Mouse (Mus musculus) G1E-ER4 (cell line): ENCODE results near the gene Ovgp1. TPM values are rescaled to one million over a fixed set of nuclear protein-coding genes. Genes with fewer than 3 reads are reported as not detected.

Source experiments
- GATA1 ChIP-seq: IDR thresholded peaks from one replicate; pipeline ENCODE4 v1.8.0; 2012; ENCODE audit warnings: low read length, inconsistent platforms
- polyA plus RNA-seq: library from polyadenylated mRNA; stranded (reverse); fragments of >175 nt; gene quantifications from 2 replicates; pipeline ENCODE4 v1.2.3, GENCODE M21; 2012

Gene Ovgp1
- 0.13 and 0.23 TPM in 2 replicates for polyA plus RNA-seq

DNA sequence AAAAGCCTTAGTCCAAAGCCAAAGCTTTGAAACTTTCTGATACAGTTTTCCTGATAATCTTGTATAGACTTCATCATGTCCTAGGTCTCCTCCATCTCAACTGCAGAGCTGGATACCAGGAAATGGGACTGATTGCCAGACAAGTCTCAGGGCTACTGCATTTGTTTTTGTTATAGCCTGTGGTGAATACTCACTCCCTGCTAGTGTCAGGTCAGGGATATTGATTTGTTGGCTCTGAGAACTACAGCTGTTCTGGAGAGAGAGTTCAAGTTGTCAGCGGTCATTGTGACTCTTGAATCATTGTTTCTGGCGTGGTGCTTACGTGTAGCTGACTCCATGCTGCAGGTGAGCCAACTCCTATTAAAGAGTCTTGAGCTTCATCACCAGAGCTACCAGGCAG, at the start of gene Ovgp1:
TSS of gene Ovgp1 (plus strand) at position 301 of the 400 bp plus-strand sequence.
- TF ChIP-seq GATA1: no peak

DNA sequence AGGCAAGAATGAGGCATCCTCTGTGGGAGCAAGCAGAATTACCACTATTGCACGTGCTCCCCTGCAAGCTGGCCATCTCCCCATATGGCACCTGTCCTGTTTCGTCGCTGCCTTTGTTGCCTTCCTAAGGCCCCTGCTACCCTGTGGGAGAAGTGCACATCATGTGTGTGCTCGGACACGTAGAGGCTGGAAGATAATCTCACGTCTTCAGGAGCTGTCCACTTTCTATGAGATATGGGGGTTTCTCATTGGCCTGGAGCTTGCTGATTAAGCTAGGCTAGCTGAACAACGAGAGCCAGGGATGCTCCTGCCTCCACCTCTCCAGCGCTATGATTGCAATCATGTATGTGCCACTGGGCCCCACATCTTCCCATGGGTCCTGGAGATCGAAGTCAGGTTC, 48.9 kb upstream of the Ovgp1 start:
- no peak for TF ChIP-seq GATA1

DNA sequence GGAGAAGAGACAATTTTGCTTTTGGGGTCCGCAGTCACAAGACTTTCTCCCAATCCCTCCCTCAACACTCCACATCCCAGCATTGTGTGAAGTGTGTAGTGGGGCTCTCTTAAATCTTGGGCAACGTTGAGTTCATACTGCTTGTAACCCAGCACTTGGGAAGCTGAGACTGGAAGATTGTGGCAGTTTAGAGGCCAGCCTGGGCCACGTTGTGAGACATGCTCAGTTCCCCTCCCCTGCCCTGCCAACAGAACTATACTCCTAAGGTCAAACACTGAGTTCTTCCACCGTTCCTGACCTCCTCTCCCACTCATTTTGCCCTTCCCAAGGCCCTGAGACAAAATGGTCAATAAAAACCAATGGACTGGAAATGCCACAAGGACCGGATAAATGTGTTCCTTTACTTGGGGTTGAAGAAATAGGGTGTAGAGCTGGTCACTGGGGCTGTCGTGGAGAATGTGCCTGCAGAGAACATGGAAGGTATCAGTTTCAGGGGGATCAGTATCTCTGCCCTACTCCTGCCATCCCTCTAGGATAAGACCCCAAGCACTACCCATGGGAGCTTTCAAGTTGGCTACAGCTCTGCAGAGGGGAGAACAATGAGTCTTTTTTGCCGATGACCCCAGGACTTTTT, 45.8 kb upstream of the Ovgp1 start:
- TF ChIP-seq GATA1: no peak

DNA sequence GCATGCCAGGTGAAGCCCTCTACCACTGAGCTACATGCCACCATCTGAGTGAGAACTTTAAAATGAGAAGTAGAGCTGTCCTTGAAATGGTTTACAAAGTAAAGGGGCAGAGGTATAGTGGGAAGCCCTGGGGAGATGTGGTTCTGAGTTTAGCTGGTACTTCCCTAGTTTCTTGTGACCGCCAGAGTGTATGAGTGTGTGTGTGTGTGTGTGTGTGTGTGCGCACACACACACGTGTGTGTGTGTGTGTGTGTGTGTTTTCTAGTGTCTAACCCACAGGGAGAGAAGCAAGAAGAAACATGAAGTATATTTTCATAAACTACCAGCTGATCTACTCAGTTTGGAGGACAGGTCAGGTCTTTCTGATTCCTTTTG, 45.3 kb upstream of the Ovgp1 start:
- no peak for TF ChIP-seq GATA1

DNA sequence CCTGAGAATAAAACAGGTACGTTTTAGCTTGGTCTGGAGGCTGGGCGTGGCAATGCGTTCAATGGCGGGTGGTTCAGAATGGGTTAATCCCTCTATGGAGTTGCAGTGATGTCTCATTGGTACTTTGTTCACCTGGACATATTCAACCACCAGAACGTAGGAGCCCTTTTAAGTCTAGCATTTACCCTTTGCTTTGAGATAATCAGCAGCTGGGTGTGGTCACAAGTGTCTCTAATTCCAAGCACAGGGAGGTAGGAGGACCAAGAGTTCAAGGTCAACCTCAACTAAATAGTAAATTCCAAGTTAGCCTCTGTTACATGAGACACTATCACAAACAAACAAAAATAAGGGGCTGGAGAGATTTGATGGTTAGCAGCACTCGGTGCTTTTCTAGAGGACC, 44.7 kb upstream of the Ovgp1 start:
- no peak for TF ChIP-seq GATA1

DNA sequence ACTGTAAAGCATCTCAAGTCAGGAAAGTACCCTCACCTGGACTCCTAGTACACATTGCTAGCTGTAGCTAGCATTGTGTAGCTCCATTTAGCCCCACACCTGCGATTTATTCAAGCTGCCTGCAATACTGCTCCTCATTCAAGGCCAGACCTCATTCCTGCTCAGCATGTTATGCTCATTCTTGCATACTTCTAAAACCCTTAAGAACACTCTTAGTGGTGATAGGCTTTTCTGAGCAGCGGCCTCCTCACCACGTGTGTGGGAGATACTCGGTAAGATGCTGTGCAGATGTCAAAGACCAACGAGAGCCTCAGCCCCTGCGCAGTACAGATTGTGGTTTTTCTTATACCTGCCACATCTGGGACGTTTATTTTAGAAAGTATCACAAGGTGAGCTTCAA, 43.7 kb upstream of the Ovgp1 start:
- TF ChIP-seq GATA1: no peak

DNA sequence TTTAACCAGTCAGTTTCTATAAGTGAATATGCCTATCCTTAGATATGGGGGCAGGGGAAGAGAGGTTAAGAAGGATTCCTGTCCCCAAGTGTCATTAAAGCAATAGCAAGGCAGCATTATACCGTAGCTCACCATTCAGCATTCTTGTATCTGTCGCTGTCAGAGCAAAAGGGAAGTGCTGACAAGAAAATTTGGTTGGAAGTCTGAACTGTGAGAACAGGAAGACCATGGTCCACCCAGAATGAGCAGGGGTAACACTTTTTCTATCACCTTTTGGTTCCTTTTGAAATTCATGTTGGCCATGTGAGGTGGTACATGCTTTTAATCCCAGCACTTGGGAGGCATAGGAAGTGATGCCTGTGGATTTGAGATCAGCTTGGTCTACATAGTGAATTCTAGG, 42.4 kb upstream of the Ovgp1 start:
- no peak for TF ChIP-seq GATA1

DNA sequence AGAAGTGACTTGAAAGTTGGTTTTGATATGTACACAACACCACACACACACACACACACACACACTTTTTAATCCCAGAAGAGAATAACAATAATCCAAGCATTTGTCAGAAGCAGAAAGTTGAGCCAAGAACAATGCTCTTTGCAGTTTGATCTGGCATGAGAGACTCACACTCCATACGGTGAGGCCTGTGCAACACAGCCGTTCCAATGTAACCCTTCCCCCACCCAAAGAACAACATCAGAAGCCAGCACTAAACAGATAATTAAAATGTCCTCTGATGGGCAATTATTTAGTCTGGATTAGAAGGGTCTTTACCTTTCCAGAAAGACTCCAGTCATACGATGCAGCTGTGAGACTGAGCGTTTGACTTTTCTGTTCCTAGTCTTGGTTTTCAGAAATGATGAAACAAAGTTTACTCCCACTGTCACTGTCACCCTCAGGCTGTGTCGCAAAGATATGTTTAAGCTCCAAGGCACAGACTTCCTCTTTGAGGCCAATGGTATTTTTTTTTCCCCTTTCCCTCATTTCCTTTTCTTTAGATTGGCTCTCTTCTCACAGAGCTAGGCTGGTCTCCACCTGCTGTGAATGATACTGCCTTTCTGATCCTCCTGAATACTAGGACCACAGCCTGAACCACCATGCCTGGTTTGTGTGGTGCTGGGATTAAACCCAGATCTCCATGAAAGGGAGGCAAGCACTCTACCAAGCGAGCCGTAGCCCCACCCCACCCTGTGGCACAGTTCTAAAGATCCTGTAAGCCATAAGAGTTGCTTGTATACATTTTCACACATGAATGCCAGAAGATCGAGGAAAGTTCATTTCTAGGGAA, 41.1 kb upstream of the Ovgp1 start, which contains the start of gene I830077J02Rik:
TSS of gene I830077J02Rik (minus strand) at position 425 of the 832 bp plus-strand sequence.
- no peak for TF ChIP-seq GATA1

DNA sequence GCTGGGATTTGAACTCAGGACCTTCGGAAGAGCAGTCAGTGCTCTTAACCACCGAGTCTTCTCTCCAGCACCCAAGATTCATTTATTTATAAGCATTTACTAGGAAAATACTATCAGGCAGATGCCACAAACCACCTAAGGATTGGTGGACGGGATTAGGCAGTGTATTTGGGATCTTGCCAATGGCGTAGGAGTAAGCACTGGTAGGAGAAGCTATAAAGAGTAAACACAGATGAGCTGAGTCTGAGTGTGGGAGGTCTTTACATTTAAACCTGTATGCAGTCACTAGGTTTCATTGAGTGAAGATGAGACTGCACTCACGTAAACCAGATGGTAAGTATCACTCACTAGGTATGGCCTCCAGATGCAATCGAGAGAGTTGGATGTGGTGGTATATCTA, 39.6 kb upstream of the Ovgp1 start:
- TF ChIP-seq GATA1: no peak

DNA sequence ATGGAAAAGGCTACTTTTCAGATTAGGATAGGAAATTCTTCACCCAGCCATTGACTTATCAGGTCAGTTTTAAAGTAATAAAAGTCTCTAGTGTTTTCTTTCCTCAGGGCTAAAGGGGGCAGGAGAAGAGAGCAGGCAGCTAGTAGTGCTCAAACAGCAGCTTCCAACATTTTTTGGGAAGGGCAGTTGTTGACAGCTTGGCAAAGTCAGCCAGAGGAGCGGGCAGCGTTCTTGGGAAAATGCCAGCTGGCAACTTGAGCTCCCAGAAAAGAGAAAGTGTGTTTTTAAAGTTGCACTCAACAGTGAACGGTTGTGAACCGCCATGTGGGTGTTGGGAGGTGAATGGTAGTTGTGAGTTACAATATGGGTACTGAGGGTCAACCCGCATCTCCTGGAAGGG, 38.5 kb upstream of the Ovgp1 start:
- TF ChIP-seq GATA1: no peak

DNA sequence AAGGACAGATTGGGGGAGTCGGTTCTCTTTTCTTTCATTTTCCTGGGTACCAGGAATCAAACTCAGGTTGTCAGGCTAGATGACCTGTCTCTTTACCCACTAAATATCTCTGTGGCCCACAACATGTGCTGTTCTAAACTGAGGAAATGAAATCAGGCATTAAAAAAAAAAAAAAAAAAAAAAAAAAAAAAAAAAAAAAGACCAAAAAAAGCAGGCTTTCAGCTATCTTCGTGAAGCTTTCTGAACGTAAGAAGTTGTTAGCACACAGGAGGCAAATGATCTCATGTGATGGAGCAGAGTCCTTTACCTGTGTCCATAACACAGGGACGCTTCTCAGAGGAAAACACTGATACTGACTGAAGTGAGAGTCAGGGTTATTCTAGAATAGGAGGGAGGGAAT, 37.4 kb upstream of the Ovgp1 start:
- no peak for TF ChIP-seq GATA1

DNA sequence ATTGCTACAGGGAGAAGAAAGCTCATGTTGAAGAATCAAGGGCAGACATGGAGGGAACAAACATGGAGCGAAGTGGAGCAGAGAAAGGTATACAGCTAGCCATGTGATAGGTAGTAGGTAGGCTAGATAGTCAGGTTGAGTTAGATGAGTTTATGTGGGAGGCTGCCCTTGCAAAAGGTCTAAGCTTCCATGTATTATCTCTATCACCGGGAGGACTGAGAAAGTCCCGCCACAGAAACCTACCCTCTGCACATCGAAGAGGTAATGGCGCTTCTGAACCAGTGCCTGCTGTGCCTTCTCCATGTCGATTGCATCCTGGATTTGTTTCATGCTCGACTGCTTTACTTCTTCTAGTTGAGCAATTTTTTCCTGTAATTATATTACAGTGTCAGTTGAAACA, 22.2 kb upstream of the Ovgp1 start:
- TF ChIP-seq GATA1: no peak

DNA sequence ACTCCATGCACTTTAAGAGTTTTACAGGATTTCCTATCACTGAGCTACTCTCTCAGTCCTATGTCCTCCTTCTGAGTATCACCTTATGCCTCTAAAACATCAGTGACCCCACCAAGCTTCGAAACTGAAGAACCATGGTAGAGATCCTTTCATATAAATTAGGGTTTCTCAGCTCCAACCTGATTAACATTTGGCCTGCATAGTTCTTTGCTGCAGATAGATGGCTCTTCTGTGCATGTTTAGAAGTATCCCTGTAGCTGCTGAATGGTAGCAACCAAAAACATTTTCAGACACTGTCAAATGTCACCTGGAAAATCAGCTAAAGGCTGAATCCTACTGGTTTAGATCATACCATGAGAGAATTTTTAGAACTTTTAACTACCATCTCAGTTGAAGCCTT, 16.3 kb upstream of the Ovgp1 start:
- no peak for TF ChIP-seq GATA1

DNA sequence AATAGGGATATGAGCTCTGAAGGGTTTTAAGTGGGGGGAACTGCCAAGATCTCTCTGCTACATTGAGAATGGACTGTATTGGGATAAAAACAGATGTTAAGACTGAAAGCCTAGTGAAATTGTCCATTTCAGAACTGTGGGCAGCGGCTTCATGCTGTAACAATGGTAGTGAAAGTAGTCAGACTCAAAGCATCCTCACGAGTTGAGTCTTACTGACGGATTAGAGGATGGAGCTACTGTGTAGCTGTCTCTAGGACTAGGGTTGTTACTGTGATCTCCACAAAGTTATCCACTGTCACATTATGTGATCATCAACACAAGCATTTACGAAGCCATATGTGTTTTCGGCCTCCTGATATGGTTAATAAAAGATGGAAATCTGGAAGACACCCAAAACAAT, 15.3 kb upstream of the Ovgp1 start:
- no peak for TF ChIP-seq GATA1

DNA sequence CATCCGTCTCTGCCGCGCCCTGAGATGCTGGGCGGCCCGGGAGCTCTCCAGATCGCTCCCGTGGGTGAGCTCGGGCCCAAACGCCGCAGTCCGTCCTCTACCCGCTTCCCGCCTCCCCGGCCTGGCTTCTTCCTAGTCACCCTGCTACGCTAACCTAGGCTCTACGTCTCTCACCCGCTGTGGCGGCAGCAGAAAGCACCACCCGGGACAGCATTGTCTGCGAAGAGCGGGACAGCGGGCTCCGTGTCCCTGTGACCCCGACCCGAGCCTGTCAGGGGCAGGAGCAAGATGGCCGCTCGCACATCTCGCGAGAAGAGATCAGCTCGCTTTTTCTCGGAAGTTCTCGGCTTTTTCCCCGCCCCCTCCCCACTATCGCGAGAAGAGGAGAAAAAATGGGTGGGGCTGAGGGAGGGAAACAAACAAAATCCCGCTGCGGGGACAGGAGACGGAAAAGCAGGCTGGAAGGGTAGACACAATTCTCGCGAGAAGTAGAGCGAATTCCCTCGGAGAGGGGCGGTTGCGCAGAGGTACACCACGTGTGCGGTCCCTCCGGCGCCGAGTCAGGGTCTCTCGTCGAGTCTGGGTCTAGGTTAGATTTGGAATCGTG, 14.4 kb upstream of the Ovgp1 start, which contains the start of gene Wdr77:
TSS of gene Wdr77 (plus strand) at position 396 of the 607 bp plus-strand sequence.
- no peak for TF ChIP-seq GATA1

DNA sequence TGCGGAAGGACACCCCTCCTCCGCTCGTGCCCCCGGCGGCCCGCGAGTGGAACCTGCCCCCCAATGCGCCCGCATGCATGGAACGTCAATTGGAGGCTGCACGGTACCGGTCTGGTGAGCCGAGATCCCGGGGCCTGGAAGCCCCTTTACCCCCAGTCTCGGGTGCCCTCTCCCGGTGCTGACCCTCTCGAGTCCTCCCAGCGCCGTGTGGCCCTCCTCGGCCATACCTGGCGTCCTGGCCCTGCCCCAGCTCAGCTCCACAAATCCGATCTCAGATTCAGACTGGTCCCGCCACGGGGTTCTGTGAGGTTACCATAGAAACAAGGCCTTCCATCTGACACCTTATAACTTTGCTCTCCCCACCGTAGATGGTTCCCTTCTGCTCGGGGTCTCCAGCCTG, 13.9 kb upstream of the Ovgp1 start:
- TF ChIP-seq GATA1: no peak
